In genomic region chr8:70775227-70775626, GRCm38 (mm10) we compare ENCODE assay signal across 8 mouse cellular contexts. TPM values are rescaled to one million over a fixed set of nuclear protein-coding genes. Genes with fewer than 3 reads are reported as not detected.
DNase-seq lines count a peak whose midpoint lies in the region; ATAC-seq and TF ChIP-seq lines count a peak whose summit lies in the region.

No protein-coding gene starts in this region.

- intact Hi-C loops in heart, postnatal 14 days (cut with DNase I), result no loop called here

- DNase-seq in heart, adult 11 months, result peak; percentile 98
- no peak for DNase-seq in heart, postnatal 14 days
- peak; percentile 54 for DNase-seq in heart, postnatal 4 days
- DNase-seq in midbrain, embryonic 11.5 days (ENCODE audit: low spot score, missing footprints), result no peak
- DNase-seq in B cell, adult 2 months, result no peak
- no peak for DNase-seq in left cerebral cortex, adult 9 months (ENCODE audit: low spot score in 2 of 2)
- DNase-seq in layer of hippocampus, adult 9-11 months, result no peak

- peaks cover 8% of the 10 kb centered on the region; the same call in 1 of the 2 replicates for H3K4me1 ChIP-seq in cortical plate, adult 2 months (ENCODE audit: control insufficient read depth, insufficient read depth, low read length)
- peaks cover 20% of the 10 kb centered on the region for H3K4me1 ChIP-seq in midbrain, embryonic 11.5 days (ENCODE audit: control insufficient read depth, insufficient read depth, low read length)

- TF ChIP-seq CTCF in cortical plate, adult 2 months (IDR thresholded peaks at IDR 0.05; ENCODE audit: extremely low read depth, insufficient read depth, low read length), result no peak

- no peak overlapping the region for H3K27ac ChIP-seq in cortical plate, adult 2 months (ENCODE audit: insufficient read depth, low read length)
- no peak overlapping the region for H3K27ac ChIP-seq in midbrain, embryonic 11.5 days (ENCODE audit: low read depth, low read length)

- no peak for ATAC-seq in midbrain, embryonic 11.5 days (ENCODE audit: low FRiP score)

- H3K36me3 ChIP-seq in midbrain, embryonic 11.5 days (ENCODE audit: control insufficient read depth, insufficient read depth, low read length), result peaks cover 9% of the 10 kb centered on the region

- peak overlapping the region; percentile 95 for H3K4me2 ChIP-seq in midbrain, embryonic 11.5 days

- H3K4me3 ChIP-seq in cortical plate, adult 2 months (ENCODE audit: insufficient read depth, low read length), result peak overlapping the region; percentile 41
- peak overlapping the region; percentile 83; the same call in 1 of the 2 replicates for H3K4me3 ChIP-seq in midbrain, embryonic 11.5 days (ENCODE audit: low read depth, low read length)

- no peaks in the 10 kb centered on the region for H3K27me3 ChIP-seq in midbrain, embryonic 11.5 days (ENCODE audit: control insufficient read depth, insufficient read depth, low read length)

- 91% methylated on average over 5 of the region's 5 CpGs for WGBS in midbrain, embryonic 11.5 days

- H3K9ac ChIP-seq in midbrain, embryonic 11.5 days (ENCODE audit: low read length), result peak overlapping the region; percentile 95

- TF ChIP-seq POLR2A in cortical plate, adult 2 months (IDR thresholded peaks at IDR 0.05; ENCODE audit: extremely low read depth, insufficient read depth, low read length), result no peak

- no peaks in the 10 kb centered on the region for H3K9me3 ChIP-seq in midbrain, embryonic 11.5 days (ENCODE audit: control insufficient read depth, low read length)

RNA-seq across cellular contexts. Expression of gene Pik3r2, which starts 1.3 kb away (rescaled TPM):
- total RNA-seq in heart, postnatal 14 days (2021), result 10 to 100 TPM; 31.4 to 33.1 TPM
- polyA plus RNA-seq in cortical plate, adult 2 months (2012; rRNA removed), result 177 and 193 TPM in 2 replicates
- 10 to 100 TPM; 36.0 to 39.2 TPM for total RNA-seq in heart, postnatal 4 days (2021)
- polyA plus RNA-seq in midbrain, embryonic 11.5 days (2014; fragmentation: Nextera tagmentation; extraction: Ambion mirVana), result 25.4 and 30.2 TPM in 2 replicates

RNA-seq across cellular contexts. Expression of gene Mpv17l2, which starts 14.5 kb away (rescaled TPM):
- 10 to 100 TPM; 29.3 to 29.9 TPM for total RNA-seq in heart, postnatal 14 days (2021)
- polyA plus RNA-seq in cortical plate, adult 2 months (2012; rRNA removed), result 51.6 and 59.2 TPM in 2 replicates
- total RNA-seq in heart, postnatal 4 days (2021), result 10 to 100 TPM; 35.8 to 37.9 TPM
- 28.3 and 29.6 TPM in 2 replicates for polyA plus RNA-seq in midbrain, embryonic 11.5 days (2014; fragmentation: Nextera tagmentation; extraction: Ambion mirVana)

RNA-seq across cellular contexts. Expression of gene Rab3a, which starts 20.7 kb away (rescaled TPM):
- 10 to 100 TPM; 51.6 to 51.9 TPM for total RNA-seq in heart, postnatal 14 days (2021)
- polyA plus RNA-seq in cortical plate, adult 2 months (2012; rRNA removed), result 1,139 and 1,160 TPM in 2 replicates
- total RNA-seq in heart, postnatal 4 days (2021), result 10 to 100 TPM; 27.3 to 28.7 TPM
- 56.6 and 66.1 TPM in 2 replicates for polyA plus RNA-seq in midbrain, embryonic 11.5 days (2014; fragmentation: Nextera tagmentation; extraction: Ambion mirVana)

RNA-seq across cellular contexts. Expression of gene Mast3, which starts 29.6 kb away (rescaled TPM):
- 10 to 100 TPM in 1 of 2 experiments, 1 to 10 TPM in 1; 9.4 to 11.1 TPM for total RNA-seq in heart, postnatal 14 days (2021)
- polyA plus RNA-seq in cortical plate, adult 2 months (2012; rRNA removed), result 265 and 282 TPM in 2 replicates
- 1 to 10 TPM; 8.4 to 8.9 TPM for total RNA-seq in heart, postnatal 4 days (2021)
- polyA plus RNA-seq in midbrain, embryonic 11.5 days (2014; fragmentation: Nextera tagmentation; extraction: Ambion mirVana), result 9.1 and 10.1 TPM in 2 replicates

RNA-seq across cellular contexts. Expression of gene Il12rb1, which starts 33.0 kb away (rescaled TPM):
- under 1 TPM; 0.12 to 0.59 TPM for total RNA-seq in heart, postnatal 14 days (2021)
- 1.1 TPM in 2 replicates for polyA plus RNA-seq in cortical plate, adult 2 months (2012; rRNA removed)
- total RNA-seq in heart, postnatal 4 days (2021), result under 1 TPM in 1 of 2 experiments, not detected in 1; 0.12 TPM
- 0.38 TPM in 1 of 2 replicates, not detected in the other for polyA plus RNA-seq in midbrain, embryonic 11.5 days (2014; fragmentation: Nextera tagmentation; extraction: Ambion mirVana)

Comparison
In these comparisons a context has a peak if more than half of its experiments do, and no peak if none do; other contexts are left out.
1. DNase-seq: peak in heart, adult 11 months (single experiment) and heart, postnatal 4 days (single experiment); none in heart, postnatal 14 days (0 of 2), midbrain, embryonic 11.5 days (single experiment), B cell, adult 2 months (0 of 2), left cerebral cortex, adult 9 months (0 of 2) and layer of hippocampus, adult 9-11 months (single experiment).